Mouse (Mus musculus): ENCODE data around the gene Sgk1. TPM values are rescaled to one million over a fixed set of nuclear protein-coding genes. Genes with fewer than 3 reads are reported as not detected.

The Sgk1 gene
- total and polyA plus RNA-seq, 2 experiments from 2014 or later, result 46.6 to 65.4 TPM

GRCm38 (mm10) chr10:21847931-21848670 lies 33.9 kb upstream of the Sgk1 start:
- Histone ChIP-seq H3K27ac (ENCODE audit: low read depth, low read length) (no peak overlapping the region), H3K4me2 (ENCODE audit: low read depth, low read length, poor library complexity, severe bottlenecking) (no peak overlapping the region), H3K27me3 (ENCODE audit: insufficient read depth, low read length) (no peaks in the 10 kb centered on the region), H3K9me3 (ENCODE audit: low read length) (no peaks in the 10 kb centered on the region), H3K9ac (replicated peaks; ENCODE audit: low read length, poor library complexity, severe bottlenecking) (no peak overlapping the region), H3K4me3 (ENCODE audit: low read depth, low read length) (no peak overlapping the region), H3K36me3 (ENCODE audit: insufficient read depth, low read length) (no peaks in the 10 kb centered on the region), H3K4me1 (ENCODE audit: insufficient read depth, low read length) (no peaks in the 10 kb centered on the region)
- no peak for DNase-seq (ENCODE audit: low spot score)
- 84% methylated on average over 16 of the region's 16 CpGs for whole genome bisulfite sequencing
- no peak for ATAC-seq (ENCODE audit: low FRiP score)
- no peak for TF ChIP-seq CTCF (IDR thresholded peaks at IDR 0.05)

DNA sequence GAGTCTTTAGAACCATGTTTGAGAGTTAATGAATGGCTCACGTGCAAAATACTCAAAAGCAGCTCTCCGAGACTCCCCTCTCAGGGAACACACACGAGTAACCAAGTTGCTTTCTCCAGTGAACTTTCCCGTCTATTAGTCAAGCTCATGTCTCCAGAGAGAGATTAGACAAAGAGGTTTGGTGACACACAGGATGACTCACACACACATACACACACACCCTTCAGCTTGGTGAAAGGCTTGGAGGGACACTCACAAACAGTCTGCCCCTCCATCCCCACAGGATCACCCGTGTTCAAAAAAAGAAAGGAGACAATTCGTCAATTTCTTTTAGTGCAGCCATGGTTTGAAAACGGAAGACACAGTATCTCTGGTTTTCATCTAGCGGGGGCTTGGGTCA lies 32.7 kb upstream of the Sgk1 start:
- no peaks in the 10 kb centered on the region for H3K36me3 ChIP-seq (ENCODE audit: insufficient read depth, low read length)
- H3K9ac ChIP-seq (replicated peaks; ENCODE audit: low read length, poor library complexity, severe bottlenecking), result no peak overlapping the region
- no peak overlapping the region for H3K4me2 ChIP-seq (ENCODE audit: low read depth, low read length, poor library complexity, severe bottlenecking)
- no peaks in the 10 kb centered on the region for H3K9me3 ChIP-seq (ENCODE audit: low read length)
- no peaks in the 10 kb centered on the region for H3K4me1 ChIP-seq (ENCODE audit: insufficient read depth, low read length)
- no peak for DNase-seq (ENCODE audit: low spot score)
- no peak for TF ChIP-seq CTCF (IDR thresholded peaks at IDR 0.05)
- no peaks in the 10 kb centered on the region for H3K27me3 ChIP-seq (ENCODE audit: insufficient read depth, low read length)
- H3K27ac ChIP-seq (ENCODE audit: low read depth, low read length), result no peak overlapping the region
- WGBS, result 89% methylated on average over 8 of the region's 8 CpGs
- H3K4me3 ChIP-seq (ENCODE audit: low read depth, low read length), result no peak overlapping the region
- no peak for ATAC-seq (ENCODE audit: low FRiP score)

DNA sequence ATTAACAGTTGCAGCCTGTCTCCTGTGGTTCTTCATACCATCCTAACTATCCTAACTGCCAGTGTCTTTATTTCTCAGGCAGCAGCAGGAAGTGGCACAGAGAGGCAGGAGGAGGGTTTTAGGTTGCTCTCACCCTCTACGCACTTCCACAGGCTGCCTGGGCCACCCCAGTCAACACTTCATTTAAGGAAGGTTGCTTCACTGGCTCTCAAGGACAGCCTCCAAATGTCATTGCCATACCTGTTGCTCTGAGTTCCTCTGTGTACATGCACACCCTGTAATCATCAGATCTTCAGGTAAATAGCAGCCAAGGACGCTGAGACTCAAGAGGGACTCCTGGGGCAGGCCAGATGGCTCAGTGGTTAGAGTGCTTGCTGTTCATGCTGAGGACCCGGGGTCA lies 31.7 kb upstream of the Sgk1 start:
- Histone ChIP-seq H3K36me3 (ENCODE audit: insufficient read depth, low read length) (no peaks in the 10 kb centered on the region), H3K9me3 (ENCODE audit: low read length) (no peaks in the 10 kb centered on the region), H3K27ac (ENCODE audit: low read depth, low read length) (no peak overlapping the region), H3K27me3 (ENCODE audit: insufficient read depth, low read length) (no peaks in the 10 kb centered on the region), H3K4me1 (ENCODE audit: insufficient read depth, low read length) (no peaks in the 10 kb centered on the region), H3K4me3 (ENCODE audit: low read depth, low read length) (no peak overlapping the region), H3K4me2 (ENCODE audit: low read depth, low read length, poor library complexity, severe bottlenecking) (no peak overlapping the region), H3K9ac (replicated peaks; ENCODE audit: low read length, poor library complexity, severe bottlenecking) (no peak overlapping the region)
- TF ChIP-seq CTCF (IDR thresholded peaks at IDR 0.05), result no peak
- no peak for DNase-seq (ENCODE audit: low spot score)
- 82% methylated on average over 3 of the region's 3 CpGs for WGBS
- ATAC-seq (ENCODE audit: low FRiP score), result no peak

DNA sequence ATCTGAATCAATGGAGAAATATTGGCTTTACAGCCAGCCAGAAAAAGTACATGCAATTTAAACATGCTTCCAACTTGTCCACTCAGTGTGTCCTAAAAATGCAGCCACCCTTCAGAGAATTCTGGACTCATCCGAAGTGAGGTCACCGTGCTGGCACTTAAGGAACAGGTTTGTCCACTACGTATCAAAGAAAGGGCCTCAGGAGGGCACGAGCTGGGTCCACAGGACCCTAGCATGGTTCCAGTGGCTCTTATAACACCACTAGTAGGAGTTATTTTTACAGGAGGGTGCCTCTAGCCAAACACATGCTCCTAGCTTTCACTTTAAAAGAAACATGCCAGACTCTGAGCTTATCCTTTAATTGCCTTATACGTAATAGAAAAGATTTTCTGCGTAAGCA lies 28.9 kb upstream of the Sgk1 start:
- no peak for TF ChIP-seq CTCF (IDR thresholded peaks at IDR 0.05)

GRCm38 (mm10) chr10:21853566-21854328 lies 28.2 kb upstream of the Sgk1 start:
- Histone ChIP-seq H3K4me1 (ENCODE audit: insufficient read depth, low read length) (no peaks in the 10 kb centered on the region), H3K36me3 (ENCODE audit: insufficient read depth, low read length) (no peaks in the 10 kb centered on the region), H3K4me3 (ENCODE audit: low read depth, low read length) (no peak overlapping the region), H3K4me2 (ENCODE audit: low read depth, low read length, poor library complexity, severe bottlenecking) (no peak overlapping the region), H3K9me3 (ENCODE audit: low read length) (no peaks in the 10 kb centered on the region), H3K27me3 (ENCODE audit: insufficient read depth, low read length) (no peaks in the 10 kb centered on the region), H3K9ac (replicated peaks; ENCODE audit: low read length, poor library complexity, severe bottlenecking) (no peak overlapping the region), H3K27ac (ENCODE audit: low read depth, low read length) (no peak overlapping the region)
- TF ChIP-seq CTCF (IDR thresholded peaks at IDR 0.05), result no peak
- DNase-seq (ENCODE audit: low spot score) (no peak), ATAC-seq (ENCODE audit: low FRiP score) (no peak)
- 93% methylated on average over 14 of the region's 14 CpGs for WGBS

More for the DNA sequence above, 28.9 kb upstream of the Sgk1 start:
- ATAC-seq (ENCODE audit: low FRiP score), result no peak
- H3K9me3 ChIP-seq (ENCODE audit: low read length), result no peaks in the 10 kb centered on the region
- DNase-seq (ENCODE audit: low spot score), result no peak
- H3K36me3 ChIP-seq (ENCODE audit: insufficient read depth, low read length), result no peaks in the 10 kb centered on the region
- WGBS, result 85% methylated on average over 6 of the region's 6 CpGs
- no peaks in the 10 kb centered on the region for H3K4me1 ChIP-seq (ENCODE audit: insufficient read depth, low read length)
- H3K4me3 ChIP-seq (ENCODE audit: low read depth, low read length), result no peak overlapping the region
- H3K9ac ChIP-seq (replicated peaks; ENCODE audit: low read length, poor library complexity, severe bottlenecking), result no peak overlapping the region
- H3K4me2 ChIP-seq (ENCODE audit: low read depth, low read length, poor library complexity, severe bottlenecking), result no peak overlapping the region
- no peaks in the 10 kb centered on the region for H3K27me3 ChIP-seq (ENCODE audit: insufficient read depth, low read length)
- no peak overlapping the region for H3K27ac ChIP-seq (ENCODE audit: low read depth, low read length)

- WGBS, result 88% methylated on average over 7 of the region's 7 CpGs
- Histone ChIP-seq H3K36me3 (ENCODE audit: insufficient read depth, low read length) (no peaks in the 10 kb centered on the region), H3K9ac (replicated peaks; ENCODE audit: low read length, poor library complexity, severe bottlenecking) (no peak overlapping the region), H3K9me3 (ENCODE audit: low read length) (no peaks in the 10 kb centered on the region), H3K4me1 (ENCODE audit: insufficient read depth, low read length) (no peaks in the 10 kb centered on the region), H3K4me2 (ENCODE audit: low read depth, low read length, poor library complexity, severe bottlenecking) (no peak overlapping the region), H3K27ac (ENCODE audit: low read depth, low read length) (no peak overlapping the region), H3K4me3 (ENCODE audit: low read depth, low read length) (no peak overlapping the region), H3K27me3 (ENCODE audit: insufficient read depth, low read length) (no peaks in the 10 kb centered on the region)
- ATAC-seq (ENCODE audit: low FRiP score) (no peak), DNase-seq (ENCODE audit: low spot score) (no peak)
- TF ChIP-seq CTCF (IDR thresholded peaks at IDR 0.05), result no peak
Observed at GRCm38 (mm10) chr10:21855338-21855737, 26.6 kb upstream of the Sgk1 start.

Data from midbrain, postnatal 0 days (tissue).